Mouse (Mus musculus) spleen, postnatal 10 days (tissue): ENCODE measurements around the gene Olfr97.
A peak's percentile ranks its signal among the peaks of the same experiment; 100 is the strongest.
"Not testable (repeated sequence)": the region's sequence is repeated elsewhere in the genome, so short reads cannot be mapped to it uniquely, and the experiment has no call there.

Experiments
- DNase-seq, 2 experiments: peaks; one replicate each; pipeline ENCODE4 v3.0.0; 2021 to 2022; ENCODE audit warnings: low spot score in 2 of 2

Olfr97 gene

DNA sequence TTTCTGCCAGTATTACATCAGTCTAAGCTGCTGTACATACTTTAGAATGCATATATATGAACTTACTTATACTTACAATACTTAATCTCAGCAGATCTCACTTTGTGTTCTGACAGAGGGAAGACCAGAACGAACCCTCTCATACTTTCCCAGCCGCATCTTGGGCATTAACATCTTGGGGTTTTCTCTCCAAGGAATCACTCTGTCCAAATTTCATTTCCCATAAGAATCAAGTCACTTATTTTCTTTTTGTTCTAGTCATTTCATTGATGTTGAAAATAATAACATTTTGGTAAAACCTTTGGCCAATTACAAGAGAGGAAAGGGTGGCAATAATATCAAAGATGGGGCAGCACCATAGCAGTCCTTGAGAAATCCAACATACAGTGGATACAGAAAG is at the start of gene Olfr97:
Gene Olfr97, minus strand, starts transcription at position 101 of the 400 bp plus-strand sequence.
- DNase-seq = not testable (repeated sequence)

DNA sequence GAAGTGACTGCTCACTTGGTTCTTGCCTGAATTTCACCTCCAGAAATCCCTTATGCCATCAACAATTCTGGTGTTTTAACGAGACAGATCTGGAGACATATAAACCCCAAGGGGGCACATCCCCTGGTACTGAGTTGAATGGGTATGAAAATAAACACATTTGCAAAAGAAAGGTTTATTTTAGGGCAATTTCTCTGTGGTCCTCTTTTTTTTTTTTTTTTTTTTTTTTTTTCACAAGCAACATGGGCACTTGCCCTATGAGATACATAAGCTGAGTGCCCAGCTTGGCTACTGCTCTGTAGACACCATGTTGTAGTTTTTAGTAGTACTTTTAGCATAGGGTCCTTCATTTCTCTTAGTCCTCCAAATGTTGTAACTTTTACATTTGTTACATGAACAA is 46.2 kb upstream of the Olfr97 start, which contains the start of gene Olfr99:
Gene Olfr99, minus strand, starts transcription at position 101 of the 400 bp plus-strand sequence.
- DNase-seq = no peak

DNA sequence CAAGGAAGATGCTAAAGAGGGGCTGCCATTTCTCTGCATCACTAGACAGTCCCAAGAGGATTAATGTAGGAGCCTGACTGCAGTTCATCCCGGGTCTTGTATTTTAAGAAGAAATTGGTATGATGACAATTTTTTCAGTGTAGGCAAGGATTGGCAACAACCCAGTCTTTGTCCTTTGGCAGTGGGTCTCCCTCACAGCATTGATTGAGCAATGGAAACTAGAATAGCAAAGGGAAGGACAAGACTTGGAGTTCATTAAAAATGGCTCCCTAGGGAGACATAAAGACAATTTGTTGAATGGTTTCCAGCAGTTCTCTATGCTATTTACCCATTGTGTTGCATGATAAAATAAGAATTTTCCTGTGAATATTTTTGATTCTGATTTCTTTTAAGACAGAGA is 43.2 kb upstream of the Olfr97 start:
- no peak for DNase-seq

DNA sequence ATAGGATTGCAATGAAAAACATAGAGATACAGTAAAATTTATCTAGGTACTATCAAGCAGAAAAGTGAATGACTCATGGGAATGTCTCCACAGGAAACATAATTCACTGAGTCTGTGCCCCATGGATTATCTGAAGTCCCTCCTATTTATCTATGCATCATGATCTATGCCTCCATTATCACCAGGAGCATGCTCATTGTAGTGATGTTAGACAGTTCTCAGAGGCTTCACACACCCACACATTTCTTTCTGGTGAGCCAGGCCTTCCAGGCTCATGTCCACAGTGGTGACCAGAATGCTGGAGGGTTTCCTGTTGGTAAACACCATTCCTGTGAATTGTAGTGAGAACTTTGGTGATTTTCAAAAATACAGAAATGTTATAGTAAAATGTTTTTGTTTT is 39.4 kb upstream of the Olfr97 start:
- no peak for DNase-seq

DNA sequence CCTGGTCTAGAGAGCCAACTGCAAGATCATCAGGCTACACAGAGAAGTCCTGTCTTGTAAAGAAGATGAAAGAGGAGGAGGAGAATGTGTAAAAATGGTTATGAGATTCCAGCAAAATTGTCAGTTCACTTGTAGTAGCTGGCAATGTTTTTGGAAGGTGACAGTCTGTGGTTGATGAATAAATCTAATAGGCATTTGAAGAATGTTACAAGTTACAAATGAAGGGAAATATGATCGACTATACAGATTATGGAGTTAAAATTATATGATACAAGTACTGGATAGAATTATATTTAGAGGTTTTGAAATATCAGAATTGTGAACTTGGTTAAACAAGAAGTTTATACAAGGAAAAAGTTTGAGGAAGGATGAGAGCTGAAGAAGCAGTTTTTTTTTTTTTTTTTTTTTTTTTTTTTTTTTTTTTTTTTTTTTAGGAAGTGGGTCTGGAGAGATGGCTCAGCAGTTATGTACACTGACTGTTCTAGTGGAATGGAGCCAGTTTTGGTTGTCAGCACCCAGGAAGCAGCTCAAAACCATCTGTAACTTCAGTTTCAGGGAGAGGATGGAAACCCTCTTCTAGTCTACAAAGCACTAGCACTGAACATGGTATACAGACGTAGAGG is 38.6 kb upstream of the Olfr97 start:
- DNase-seq = no peak

DNA sequence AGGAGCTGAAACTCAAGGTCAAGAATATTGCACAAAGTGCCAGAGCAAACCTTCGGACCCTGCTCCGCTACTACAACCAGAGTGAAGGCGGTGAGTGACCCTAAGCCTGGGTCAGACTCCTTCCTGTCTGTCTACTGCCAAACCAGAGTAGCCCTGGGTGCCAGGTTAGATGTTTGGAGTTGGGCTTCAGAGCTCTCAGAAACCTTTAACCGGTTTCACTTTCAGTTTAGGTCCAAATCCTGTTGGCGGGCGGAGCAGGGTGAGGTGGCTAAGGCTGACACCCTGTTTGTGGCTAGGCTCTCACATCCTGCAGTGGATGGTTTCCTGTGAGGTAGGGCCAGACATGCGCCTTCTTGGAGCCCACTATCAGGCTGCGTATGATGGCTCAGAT is 33.6 kb upstream of the Olfr97 start:
- peak in 1 of 2 experiments; percentile 65 for DNase-seq

DNA sequence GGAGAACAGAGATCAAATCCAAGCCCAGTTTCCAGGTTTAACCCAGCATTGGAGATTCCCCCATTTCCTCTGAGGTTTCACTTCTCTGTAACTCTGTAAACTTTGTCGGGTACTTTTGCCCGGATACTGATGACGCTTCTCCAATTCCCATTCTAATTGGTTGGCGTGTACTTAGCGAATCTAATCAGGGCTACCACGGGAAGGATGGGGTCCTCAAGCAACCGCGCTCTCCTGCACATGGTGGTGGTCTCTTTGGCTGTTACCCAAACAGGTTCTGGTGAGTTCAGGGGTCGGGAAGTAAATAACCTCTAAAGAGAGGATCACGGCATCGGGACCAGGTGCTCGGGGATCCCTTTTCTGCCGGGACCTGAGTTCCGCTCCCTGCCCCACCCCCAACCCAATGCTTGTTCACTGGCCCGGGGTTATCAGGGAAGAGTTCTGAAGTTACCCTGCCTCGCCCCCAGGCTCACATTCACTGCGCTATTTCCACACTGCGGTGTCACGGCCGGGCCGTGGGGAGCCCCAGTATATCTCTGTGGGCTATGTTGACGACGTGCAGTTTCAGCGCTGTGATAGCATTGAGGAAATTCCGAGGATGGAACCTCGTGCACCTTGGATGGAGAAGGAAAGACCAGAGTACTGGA is 33.0 kb upstream of the Olfr97 start, which contains the start of gene H2-M3:
Gene H2-M3, plus strand, starts transcription at position 163 of the 644 bp plus-strand sequence.
- DNase-seq = peak; percentile 86 to 88

DNA sequence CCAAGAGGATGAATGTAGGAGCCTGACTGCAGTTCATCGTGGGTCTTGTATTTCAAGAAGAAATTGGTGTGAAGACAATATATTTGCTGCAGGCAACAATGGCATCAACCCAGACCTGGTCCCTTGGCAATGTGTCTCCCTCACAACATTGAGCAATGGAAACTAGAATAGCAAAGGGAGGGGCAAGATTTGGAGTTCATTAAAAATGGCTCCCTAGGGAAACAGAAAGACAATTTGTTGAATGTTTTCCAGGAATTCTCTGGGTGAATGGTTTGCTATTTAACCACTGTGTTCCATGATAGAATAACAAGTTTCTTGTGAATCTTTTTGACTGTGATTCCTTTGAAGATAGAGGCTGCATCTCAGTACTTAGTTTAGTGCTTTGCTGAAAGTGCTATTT is 26.5 kb upstream of the Olfr97 start, which contains the start of gene Olfr98:
Gene Olfr98, minus strand, starts transcription at position 124 of the 400 bp plus-strand sequence.
- DNase-seq = no peak

DNA sequence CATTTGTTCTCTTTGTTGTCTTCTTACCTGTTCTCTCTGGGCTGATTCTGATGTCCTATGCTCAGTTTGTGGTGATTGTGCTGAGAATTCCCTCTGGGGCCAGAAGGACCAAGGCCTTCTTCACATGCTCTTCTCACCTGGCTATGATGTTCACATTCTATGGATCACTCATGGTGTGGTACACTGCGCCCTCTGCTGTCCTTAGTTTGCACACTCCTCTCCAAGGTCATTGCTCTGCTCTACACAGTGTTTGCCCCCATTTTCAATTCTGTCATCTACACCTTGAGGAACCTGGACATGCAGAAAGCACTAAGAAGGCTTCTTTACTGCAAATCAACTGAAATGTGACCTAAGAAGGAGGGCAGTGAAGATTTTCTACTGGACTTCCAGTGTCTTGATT is 13.4 kb upstream of the Olfr97 start:
- DNase-seq = peak in 1 of 2 experiments; percentile 33

DNA sequence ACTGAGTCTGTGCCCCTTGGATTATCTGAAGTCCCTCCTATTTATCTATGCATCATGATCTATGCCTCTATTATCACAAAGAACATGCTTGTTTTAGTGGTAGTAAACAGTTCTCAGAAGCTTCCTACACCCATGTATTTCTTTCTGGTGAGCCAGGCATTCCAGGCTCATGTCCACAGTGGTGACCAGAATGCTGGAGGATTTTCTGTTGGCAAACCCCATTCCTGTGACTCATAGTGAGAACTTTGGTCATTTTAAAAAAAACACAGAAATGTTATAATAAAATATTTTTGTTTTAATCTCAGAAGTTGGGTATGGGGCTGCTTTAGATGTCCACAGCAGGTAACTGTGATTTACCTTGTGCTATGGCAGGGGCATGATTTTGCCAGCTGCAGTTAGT is 12.3 kb upstream of the Olfr97 start:
- DNase-seq = no peak

DNA sequence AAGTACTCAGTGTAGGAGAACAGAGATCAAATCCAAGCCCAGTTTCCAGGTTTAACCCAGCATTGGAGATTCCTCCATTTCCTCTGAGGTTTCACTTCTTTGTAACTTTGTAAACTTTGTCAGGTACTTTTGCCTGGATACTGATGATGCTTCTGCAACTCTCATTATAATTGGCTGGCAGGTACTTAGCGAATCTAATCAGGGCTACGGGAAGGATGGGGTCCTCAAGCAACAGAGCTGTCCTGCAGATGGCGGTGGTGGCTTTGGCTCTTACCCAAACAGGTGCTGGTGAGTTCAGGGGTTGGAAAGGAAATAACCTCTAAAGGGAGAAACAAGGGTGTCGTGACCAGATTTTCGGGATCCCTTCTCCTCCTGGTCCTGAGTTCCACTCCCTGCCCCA is 9.6 kb upstream of the Olfr97 start:
- peak; percentile 5 to 47 for DNase-seq

DNA sequence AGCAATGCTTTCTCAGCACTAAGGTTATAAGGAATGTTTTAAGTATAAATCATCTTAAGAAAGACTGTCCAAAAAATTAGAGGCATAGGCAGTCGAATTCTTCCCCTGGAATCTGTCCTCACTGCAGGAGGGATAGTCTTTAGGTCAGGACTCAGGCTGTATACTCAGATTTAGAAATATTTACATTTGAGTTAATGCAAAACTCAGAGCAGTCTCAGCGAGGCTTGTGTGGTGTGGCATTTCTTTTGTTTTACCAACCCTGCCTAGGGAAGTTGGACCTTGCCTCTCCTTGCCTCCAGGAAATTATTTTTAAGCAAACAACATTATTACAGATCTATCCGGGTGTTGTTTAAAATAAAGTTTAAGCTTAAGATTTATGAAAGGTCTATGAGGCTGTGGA is 5.1 kb upstream of the Olfr97 start:
- DNase-seq = no peak

DNA sequence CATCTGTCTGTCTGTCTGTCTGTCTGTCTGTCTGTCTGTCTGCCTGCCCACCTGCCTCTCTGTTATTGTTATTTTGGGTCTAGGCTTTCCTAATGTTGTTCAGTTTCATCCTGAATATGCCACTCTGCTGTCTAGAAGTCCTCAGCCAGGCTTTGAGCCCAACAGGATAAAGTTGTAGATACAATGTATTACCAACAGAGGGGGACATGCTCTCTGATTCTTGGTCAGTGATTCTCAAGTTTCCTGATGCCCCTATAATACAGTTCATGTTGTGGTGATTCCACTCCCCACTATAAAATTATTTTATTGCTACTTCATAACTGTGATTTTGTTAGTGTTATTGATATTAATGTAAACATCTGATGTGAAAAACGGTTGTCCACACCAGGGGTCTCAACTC is 15.3 kb downstream of the Olfr97 start:
- no peak for DNase-seq

DNA sequence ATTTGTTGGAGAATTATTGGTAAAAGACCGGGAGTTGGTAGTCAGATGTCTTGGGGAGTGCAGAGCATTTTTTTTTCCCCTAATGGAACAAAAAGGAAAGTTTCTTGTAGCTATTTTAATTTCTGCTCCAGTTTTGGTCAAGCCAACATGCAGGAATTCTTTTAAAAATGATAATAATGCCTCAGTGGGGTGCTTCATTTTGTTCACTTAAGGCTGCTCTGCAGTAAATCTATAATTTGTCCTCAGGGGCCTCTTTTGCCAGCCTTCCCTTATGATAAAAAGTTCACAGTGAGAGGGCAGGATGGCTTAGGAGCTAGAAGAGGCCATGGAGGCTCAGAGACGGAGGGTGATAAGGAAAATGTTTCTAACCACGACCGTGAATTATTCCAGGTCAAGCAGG is 17.3 kb downstream of the Olfr97 start, which contains the start of gene Olfr96:
Gene Olfr96, plus strand, starts transcription at position 301 of the 400 bp plus-strand sequence.
- no peak for DNase-seq

DNA sequence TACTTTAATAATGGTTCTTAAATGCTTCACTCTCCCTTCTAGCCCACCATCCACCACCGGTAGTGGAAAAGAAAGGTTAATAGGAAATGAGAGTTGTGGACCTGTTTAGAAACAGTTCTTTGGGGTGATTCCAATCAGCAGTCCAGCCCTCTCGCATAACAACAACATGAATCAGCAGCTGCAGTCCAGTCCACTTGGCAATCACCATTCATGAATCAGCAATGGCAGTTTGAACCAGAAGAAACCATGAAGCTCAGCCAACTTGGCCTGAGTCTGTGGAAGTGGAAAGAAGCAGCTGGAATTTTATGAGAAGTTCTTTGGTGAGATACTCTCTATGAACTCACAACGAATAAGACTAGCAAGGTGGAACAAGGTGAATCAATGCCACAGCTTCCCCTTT is 18.6 kb downstream of the Olfr97 start:
- no peak for DNase-seq

DNA sequence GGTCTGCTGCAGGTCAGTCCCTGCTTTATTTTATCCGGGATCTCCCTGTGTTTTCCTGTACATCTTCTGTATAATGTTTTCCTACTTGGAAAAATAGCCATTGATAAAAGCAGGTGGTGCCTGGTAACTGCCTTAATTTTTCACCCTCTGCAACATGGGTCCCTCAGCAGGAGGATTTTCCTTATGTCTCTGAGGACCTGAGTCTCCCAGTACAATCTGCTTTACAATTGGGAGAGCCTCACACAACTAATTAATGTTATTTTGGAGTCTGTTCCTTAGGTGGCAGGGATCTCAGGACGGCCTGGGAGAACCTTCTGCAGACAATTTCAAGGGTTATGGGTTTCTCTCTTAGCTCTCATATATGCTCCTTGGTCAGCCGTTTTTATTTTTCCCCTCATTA is 24.1 kb downstream of the Olfr97 start, which contains the start of gene Olfr95:
Gene Olfr95, minus strand, starts transcription at position 101 of the 400 bp plus-strand sequence.
- no peak for DNase-seq

DNA sequence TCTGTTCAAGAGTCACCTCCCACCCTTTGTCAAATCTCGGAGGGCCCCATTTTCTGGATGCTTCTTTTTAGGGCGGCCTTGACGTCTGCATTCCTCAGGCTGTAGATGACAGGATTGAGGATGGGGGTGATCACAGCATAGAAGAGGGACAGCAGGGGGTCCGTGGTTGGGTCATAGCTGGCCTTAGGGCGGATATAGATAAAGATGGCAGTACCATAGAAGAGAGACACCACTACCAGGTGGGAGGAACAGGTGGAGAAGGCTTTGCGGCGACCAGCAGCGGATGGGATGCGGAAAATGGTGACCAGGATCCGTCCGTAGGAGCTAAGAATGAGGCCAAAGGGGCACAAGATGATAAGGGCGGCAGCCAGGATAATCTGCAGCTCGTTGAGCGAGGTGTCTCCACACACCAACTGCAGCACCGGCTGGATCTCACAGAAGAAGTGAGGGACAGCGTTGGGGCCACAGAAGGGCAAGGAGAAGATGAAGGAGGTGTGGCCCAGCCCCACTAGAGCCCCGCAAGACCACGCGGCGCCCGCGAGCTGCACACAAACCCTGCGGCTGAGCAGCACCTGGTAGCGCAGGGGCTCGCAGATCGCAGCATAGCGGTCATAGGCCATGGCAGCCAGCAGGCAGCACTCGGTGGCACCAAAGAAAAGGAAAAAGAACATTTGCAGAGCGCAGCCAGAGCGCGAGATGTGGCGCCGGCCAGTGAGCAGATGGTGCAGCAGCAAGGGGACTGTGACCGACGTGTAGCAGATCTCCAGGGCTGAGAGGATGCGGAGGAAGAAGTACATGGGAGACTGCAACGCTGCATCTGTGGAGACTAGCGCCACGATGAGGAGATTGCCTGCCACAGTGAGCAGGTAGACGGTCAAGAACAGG is 26.0 kb downstream of the Olfr97 start:
- DNase-seq = no peak

DNA sequence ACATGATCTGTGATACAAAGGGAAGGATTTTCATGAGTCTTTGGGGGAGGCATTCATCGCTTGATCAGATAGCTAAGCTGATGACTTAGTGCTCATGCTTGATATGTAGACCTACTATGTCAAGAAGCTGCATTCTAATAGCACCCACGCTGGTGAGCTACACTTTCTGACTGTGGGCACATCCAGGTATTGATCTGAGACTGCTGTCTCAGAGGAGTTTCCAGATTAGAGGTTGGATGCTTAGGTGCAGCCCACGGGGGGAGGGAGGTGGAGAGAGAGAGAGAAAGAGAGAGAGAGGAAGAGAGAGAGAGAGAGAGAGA is 33.3 kb downstream of the Olfr97 start:
- DNase-seq = no peak

DNA sequence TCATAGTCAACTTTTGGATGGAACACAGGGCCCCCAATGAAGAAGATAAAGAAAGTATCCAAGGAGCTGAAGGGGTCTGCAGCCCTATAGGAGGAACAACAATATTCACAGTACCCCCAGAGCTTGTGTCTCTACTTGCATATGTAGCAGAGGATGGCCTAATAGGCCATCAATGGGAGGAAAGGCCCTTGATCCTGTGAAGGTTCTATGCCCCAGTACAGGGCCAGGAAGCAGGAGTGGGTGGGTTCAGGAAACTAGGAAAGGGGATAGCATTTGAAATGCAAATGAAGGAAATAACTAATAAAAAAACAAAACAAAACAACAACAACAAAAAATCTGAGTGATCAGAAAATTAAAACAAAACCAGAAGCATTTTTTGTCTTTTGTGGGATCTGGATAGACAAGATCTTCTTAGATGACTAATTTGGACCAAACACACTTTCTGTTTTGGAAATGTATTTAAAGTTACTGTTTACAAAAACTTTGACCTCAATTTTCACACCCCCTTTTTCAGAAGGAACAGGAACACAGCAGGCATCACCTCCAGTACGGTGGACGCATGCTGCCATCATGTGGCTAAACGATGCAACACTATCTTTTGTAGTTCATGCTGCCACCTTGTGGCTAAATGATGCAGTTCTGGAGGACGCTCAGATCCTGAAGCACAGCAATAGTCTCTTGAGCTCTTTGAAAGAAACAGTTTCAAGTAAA is 33.8 kb downstream of the Olfr97 start:
- DNase-seq = peak; percentile 27 to 70

DNA sequence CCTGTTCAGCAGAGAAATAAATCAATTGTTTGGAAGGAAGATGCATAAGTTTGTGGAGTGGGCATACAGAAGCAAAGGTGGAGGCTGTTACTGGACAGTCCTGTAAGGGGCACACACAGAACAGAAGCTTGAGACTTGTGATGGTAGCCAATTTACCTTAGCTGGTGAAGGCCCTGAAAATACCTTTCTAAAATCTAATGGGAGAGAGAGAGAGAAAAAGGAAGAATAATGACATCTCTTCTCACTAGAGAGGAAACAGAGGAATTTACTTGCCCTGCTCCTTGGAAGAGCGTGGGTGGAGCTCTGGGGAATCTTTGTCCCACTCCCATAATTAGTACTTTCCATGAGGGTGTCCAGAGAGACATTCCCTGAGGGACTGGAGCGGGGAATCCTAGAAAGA is 36.2 kb downstream of the Olfr97 start, which contains the start of gene Olfr94:
Gene Olfr94, minus strand, starts transcription at position 101 of the 400 bp plus-strand sequence.
- DNase-seq = no peak

DNA sequence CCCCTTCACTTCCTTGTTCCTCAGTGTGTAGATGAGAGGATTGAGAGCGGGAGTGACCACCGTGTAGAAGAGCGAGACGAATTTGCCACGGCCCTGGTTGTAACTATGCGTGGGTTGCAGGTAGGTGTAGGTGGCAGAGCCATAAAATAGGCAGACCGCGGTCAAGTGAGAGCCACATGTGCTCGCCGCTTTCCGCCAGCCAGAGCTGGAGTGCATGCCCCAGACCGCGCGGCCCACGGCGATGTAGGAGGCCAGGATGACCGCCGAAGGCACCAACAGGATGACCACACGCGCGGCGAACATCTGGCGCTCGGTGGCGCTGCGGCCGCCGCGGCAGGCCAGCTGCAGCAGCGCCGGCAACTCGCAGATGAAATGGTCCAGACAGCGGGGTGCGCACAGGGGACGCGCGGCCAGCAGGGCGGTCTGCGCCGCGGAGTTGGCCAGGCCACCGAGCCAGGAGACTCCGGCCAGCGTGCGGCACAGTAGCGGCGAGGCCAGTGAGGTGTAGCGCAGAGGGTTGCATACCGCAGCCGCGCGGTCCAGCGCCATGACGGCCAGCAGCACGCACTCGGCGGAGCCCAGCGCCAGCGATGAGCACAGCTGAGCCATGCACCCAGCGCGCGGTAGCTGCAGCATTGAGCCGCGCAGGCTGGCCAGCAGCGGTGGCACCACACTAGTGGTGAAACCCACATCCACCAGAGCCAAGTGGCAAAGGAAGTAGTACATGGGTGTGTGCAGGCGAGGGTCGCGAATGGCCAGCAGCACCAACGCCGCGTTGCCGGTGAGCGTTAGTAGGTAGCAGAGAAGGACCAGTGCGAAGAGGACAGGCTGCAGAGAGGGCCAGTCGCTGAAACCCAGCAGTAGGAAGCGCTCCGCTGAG is 40.0 kb downstream of the Olfr97 start:
- no peak for DNase-seq
